22 mouse cellular contexts compared by ENCODE assay signal in the genomic region with DNA sequence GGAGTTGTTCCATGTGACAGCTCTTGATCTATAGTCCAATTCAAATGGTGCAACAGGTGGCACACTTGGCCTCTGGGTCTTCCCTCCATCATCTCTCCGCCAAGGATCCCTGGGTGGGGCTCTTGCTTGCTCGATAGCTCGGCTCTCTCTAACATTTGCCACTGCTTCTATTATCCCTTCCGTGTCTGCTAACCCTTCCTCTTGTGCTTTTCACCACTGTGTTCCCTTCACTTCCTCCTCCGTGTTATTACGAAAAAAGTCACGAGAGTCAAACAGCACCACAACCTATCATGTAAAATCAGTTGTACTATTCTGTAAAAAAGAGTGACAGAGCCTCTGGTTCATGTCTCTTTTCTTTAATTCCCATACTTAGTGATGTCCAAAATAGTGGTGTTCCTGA.
"Had no signal": no experiment of that assay in that cellular context is flagged by ENCODE, and none has a peak within 500 bp of the region (broad histone marks: within the 10 kb centered on the region; RNA-seq: fewer than 3 reads in every experiment).

No protein-coding gene starts in this region.

- H3K9ac ChIP-seq: heart, embryonic 13.5 days; heart, embryonic 15.5 days; hindbrain, embryonic 13.5 days; hindbrain, embryonic 15.5 days; limb, embryonic 12.5 days had no signal

- DNase-seq: gastrocnemius, adult 2 months; gastrocnemius, postnatal 10 days; gastrocnemius, postnatal 25 days; heart, adult 18-20 months; heart, postnatal 14 days; heart, postnatal 36 days; kidney, adult 18-20 months; kidney, adult 8-10 months; kidney, postnatal 10 days; kidney, postnatal 25 days; kidney, postnatal 4 days; liver had no signal

- ATAC-seq: hindbrain, postnatal 0 days; intestine, embryonic 16.5 days had no signal

- H3K4me1 ChIP-seq: heart, embryonic 13.5 days; heart, embryonic 15.5 days; hindbrain, embryonic 13.5 days; limb, embryonic 12.5 days had no signal

- H3K27ac ChIP-seq: gastrocnemius, adult 2 months; heart, embryonic 13.5 days; heart, embryonic 15.5 days; hindbrain, embryonic 13.5 days; hindbrain, embryonic 15.5 days; hindbrain, postnatal 0 days; layer of hippocampus, adult 2 months; left cerebral cortex, adult 2 months; limb, embryonic 10.5 days; limb, embryonic 12.5 days had no signal

- H3K36me3 ChIP-seq: heart, embryonic 13.5 days; heart, embryonic 15.5 days; hindbrain, embryonic 13.5 days; hindbrain, embryonic 15.5 days; limb, embryonic 10.5 days; limb, embryonic 12.5 days had no signal

- H3K4me3 ChIP-seq: gastrocnemius, adult 2 months; heart, embryonic 13.5 days; heart, embryonic 15.5 days; hindbrain, embryonic 13.5 days; hindbrain, embryonic 15.5 days; layer of hippocampus, adult 2 months; left cerebral cortex, adult 2 months; limb, embryonic 10.5 days; limb, embryonic 12.5 days had no signal
